Mouse (Mus musculus): Measurements from ENCODE around the gene Htra3. TPM values are rescaled to one million over a fixed set of nuclear protein-coding genes. Genes with fewer than 3 reads are reported as not detected.
A peak's percentile ranks its signal among the peaks of the same experiment; 100 is the strongest.

Gene Htra3
- polyA plus RNA-seq, 1 experiment from 2014 or later = 39.4 TPM

DNA sequence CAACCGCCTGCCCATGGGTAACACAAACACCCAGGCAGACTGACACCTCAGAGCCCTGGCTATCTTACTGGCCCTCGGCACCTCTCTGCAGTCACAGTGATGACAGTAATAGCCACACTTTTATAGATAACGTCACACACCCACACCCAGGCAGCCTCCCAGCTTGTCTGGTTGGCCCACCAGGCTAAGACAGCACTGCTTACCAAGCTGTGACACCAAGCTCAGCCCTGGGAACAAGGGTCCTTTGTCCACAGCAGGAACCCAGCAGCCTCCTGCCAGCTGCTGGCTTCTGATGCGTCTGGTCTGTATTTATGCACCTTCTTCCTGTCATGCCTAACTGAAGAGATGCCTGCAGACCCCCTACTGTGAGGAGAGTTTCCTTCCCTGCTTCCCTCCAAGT is 58.5 kb downstream of the Htra3 start:
- Histone ChIP-seq H3K4me2 (replicated peaks; ENCODE audit: low read depth) (no peak overlapping the region), H3K27ac (replicated peaks) (no peak overlapping the region), H3K27me3 (ENCODE audit: control insufficient read depth, insufficient read depth, low read length) (no peaks in the 10 kb centered on the region), H3K36me3 (ENCODE audit: control insufficient read depth, insufficient read depth, low read length) (no peaks in the 10 kb centered on the region), H3K9ac (ENCODE audit: low read length) (no peak overlapping the region), H3K4me3 (ENCODE audit: low read depth, low read length) (no peak overlapping the region), H3K9me3 (ENCODE audit: control insufficient read depth, low read length) (no peaks in the 10 kb centered on the region), H3K4me1 (replicated peaks; ENCODE audit: control insufficient read depth, insufficient read depth) (peaks cover 2% of the 10 kb centered on the region; the same call in 1 of the 2 replicates)
- 47% methylated on average over 4 of the region's 4 CpGs for WGBS
- no peak for TF ChIP-seq CTCF (IDR thresholded peaks at IDR 0.05; ENCODE audit: low read depth)
- no peak for TF ChIP-seq EP300 (optimal IDR thresholded peaks at IDR 0.05)
- ATAC-seq (ENCODE audit: low FRiP score, low TSS enrichment) (no peak), DNase-seq (ENCODE audit: low spot score) (no peak)

DNA sequence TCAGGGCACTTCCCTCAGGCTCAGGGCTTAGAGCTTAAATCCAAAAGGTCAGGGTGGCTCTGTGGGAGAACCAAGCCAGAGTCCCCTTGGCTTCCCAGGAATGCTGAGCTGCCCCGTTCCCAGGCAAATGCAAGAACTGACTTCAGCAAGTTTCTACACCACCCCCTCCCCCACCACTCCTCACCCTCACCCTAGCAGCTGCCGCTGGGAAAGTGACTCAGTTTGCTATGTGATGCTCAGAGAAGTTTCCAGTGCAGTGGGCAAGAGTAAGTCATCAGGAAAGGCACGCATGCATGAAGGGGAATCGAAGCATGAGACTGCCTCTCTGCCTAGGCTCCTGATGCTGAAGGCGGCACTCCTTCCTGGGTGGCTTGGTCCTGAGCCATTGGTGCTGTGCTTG is 62.6 kb downstream of the Htra3 start:
- WGBS = 44% methylated on average over 5 of the region's 5 CpGs
- Histone ChIP-seq H3K9ac (ENCODE audit: low read length) (no peak overlapping the region), H3K4me3 (ENCODE audit: low read depth, low read length) (no peak overlapping the region), H3K27ac (replicated peaks) (peak overlapping the region; percentile 24; the same call in 1 of the 2 replicates), H3K36me3 (ENCODE audit: control insufficient read depth, insufficient read depth, low read length) (no peaks in the 10 kb centered on the region; the same call in 1 of the 2 replicates), H3K4me1 (replicated peaks; ENCODE audit: control insufficient read depth, insufficient read depth) (no peaks in the 10 kb centered on the region), H3K9me3 (ENCODE audit: control insufficient read depth, low read length) (no peaks in the 10 kb centered on the region), H3K4me2 (replicated peaks; ENCODE audit: low read depth) (no peak overlapping the region), H3K27me3 (ENCODE audit: control insufficient read depth, insufficient read depth, low read length) (no peaks in the 10 kb centered on the region)
- no peak for TF ChIP-seq EP300 (optimal IDR thresholded peaks at IDR 0.05)
- no peak for TF ChIP-seq CTCF (IDR thresholded peaks at IDR 0.05; ENCODE audit: low read depth)
- DNase-seq (ENCODE audit: low spot score) (no peak), ATAC-seq (ENCODE audit: low FRiP score, low TSS enrichment) (no peak)

DNA sequence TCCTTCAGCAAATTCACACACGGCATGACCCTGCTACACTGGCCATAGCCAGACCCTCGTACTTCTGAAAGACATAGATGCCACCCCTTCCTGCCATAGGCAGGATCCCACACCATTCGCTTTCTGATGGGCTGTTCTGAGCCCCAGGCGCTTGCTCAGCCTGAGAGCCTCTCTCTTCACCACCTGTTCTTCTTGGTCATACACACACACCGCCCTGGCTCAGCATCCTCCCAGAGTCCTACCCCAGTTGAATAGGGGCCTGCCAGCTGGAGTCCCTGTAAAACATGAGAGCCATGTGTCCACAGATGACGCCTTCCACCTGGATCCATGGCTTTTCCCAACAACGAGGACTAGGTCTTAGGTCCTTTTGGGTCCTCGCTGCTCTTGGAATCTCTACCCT is 66.9 kb downstream of the Htra3 start:
- 82% methylated on average over 8 of the region's 8 CpGs for WGBS
- peaks cover 4% of the 10 kb centered on the region for H3K36me3 ChIP-seq (ENCODE audit: control insufficient read depth, insufficient read depth, low read length)

DNA sequence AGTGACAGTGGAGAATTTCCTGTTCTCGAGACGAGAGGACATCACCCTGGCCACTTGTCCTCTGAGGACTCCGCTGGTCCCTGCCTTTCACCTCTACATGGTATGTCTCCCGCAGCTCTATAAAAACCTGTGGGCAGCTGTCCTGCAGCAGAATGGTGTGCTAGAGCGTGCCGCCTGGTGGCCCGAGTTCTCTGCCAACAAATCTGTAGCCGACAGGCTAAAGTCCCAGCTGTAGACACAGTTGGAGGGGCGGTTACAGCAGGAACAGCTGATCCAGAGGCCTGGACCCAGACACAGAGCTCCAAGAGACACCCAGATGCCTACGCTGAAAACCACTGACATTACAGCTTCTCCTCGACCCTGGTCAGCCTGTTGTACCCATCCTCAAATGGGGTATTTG is 67.7 kb downstream of the Htra3 start:
- DNase-seq (ENCODE audit: low spot score) (no peak), ATAC-seq (ENCODE audit: low FRiP score, low TSS enrichment) (no peak)
- Histone ChIP-seq H3K4me1 (replicated peaks; ENCODE audit: control insufficient read depth, insufficient read depth) (peaks cover 4% of the 10 kb centered on the region; the same call in 1 of the 2 replicates), H3K4me2 (replicated peaks; ENCODE audit: low read depth) (no peak overlapping the region), H3K36me3 (ENCODE audit: control insufficient read depth, insufficient read depth, low read length) (peaks cover 4% of the 10 kb centered on the region), H3K27me3 (ENCODE audit: control insufficient read depth, insufficient read depth, low read length) (no peaks in the 10 kb centered on the region), H3K4me3 (ENCODE audit: low read depth, low read length) (no peak overlapping the region), H3K27ac (replicated peaks) (no peak overlapping the region), H3K9me3 (ENCODE audit: control insufficient read depth, low read length) (no peaks in the 10 kb centered on the region), H3K9ac (ENCODE audit: low read length) (no peak overlapping the region)
- 81% methylated on average over 11 of the region's 11 CpGs for WGBS
- TF ChIP-seq CTCF (IDR thresholded peaks at IDR 0.05; ENCODE audit: low read depth) (no peak), EP300 (optimal IDR thresholded peaks at IDR 0.05) (no peak)

More for the DNA sequence above, 66.9 kb downstream of the Htra3 start:
- peaks cover 4% of the 10 kb centered on the region; the same call in 1 of the 2 replicates for H3K4me1 ChIP-seq (replicated peaks; ENCODE audit: control insufficient read depth, insufficient read depth)
- no peak overlapping the region for H3K27ac ChIP-seq (replicated peaks)
- H3K9ac ChIP-seq (ENCODE audit: low read length) = no peak overlapping the region
- H3K27me3 ChIP-seq (ENCODE audit: control insufficient read depth, insufficient read depth, low read length) = no peaks in the 10 kb centered on the region
- H3K9me3 ChIP-seq (ENCODE audit: control insufficient read depth, low read length) = no peaks in the 10 kb centered on the region
- no peak for DNase-seq (ENCODE audit: low spot score)
- no peak for ATAC-seq (ENCODE audit: low FRiP score, low TSS enrichment)
- TF ChIP-seq EP300 (optimal IDR thresholded peaks at IDR 0.05) (no peak), CTCF (IDR thresholded peaks at IDR 0.05; ENCODE audit: low read depth) (no peak)
- H3K4me2 ChIP-seq (replicated peaks; ENCODE audit: low read depth) = no peak overlapping the region
- H3K4me3 ChIP-seq (ENCODE audit: low read depth, low read length) = no peak overlapping the region

DNA sequence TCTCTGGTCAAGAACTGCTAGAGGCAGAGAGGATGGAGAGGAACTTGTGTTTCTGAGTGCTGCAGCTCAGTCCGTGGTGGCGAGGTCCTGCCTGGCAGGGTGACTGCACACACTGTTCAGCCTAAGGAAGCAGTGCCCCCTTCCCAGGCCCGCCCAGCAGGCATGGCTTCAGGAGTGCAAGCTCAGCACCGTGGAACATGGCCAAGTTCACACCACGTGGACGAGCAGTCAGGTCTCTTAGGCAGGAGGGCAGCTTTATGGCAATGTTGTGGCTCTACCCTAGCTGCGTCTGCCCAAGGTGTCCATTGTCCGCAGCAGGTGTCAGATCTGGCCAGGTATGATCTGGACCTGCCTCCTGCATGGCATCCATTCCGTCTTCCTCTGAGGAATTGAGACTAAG is 68.4 kb downstream of the Htra3 start:
- TF ChIP-seq CTCF (IDR thresholded peaks at IDR 0.05; ENCODE audit: low read depth) (no peak), EP300 (optimal IDR thresholded peaks at IDR 0.05) (no peak)
- Histone ChIP-seq H3K9ac (ENCODE audit: low read length) (no peak overlapping the region), H3K36me3 (ENCODE audit: control insufficient read depth, insufficient read depth, low read length) (peaks cover 4% of the 10 kb centered on the region), H3K27me3 (ENCODE audit: control insufficient read depth, insufficient read depth, low read length) (no peaks in the 10 kb centered on the region), H3K9me3 (ENCODE audit: control insufficient read depth, low read length) (no peaks in the 10 kb centered on the region), H3K4me2 (replicated peaks; ENCODE audit: low read depth) (no peak overlapping the region), H3K4me1 (replicated peaks; ENCODE audit: control insufficient read depth, insufficient read depth) (peaks cover 4% of the 10 kb centered on the region; the same call in 1 of the 2 replicates), H3K4me3 (ENCODE audit: low read depth, low read length) (no peak overlapping the region), H3K27ac (replicated peaks) (no peak overlapping the region)
- 76% methylated on average over 9 of the region's 9 CpGs for WGBS
- ATAC-seq (ENCODE audit: low FRiP score, low TSS enrichment) = no peak
- no peak for DNase-seq (ENCODE audit: low spot score)

DNA sequence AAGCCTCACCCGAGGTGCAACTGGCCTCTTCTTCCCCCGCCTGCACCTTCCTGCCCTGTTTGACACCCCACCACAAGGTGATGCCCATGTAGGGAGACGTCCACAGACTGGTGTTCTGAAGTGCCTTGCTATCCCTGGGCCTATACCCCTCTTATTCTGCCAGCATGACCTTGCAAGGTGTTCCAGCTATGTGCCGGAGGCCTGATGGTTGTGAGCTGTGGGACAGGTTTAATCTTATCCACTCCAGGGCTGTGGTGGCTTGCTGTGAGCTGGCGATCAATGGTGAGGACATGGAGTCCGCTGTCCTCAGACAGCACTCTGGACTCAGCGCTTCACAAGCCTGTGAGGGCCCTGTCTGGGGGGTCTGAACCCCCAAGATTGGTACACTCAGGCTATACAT is 69.2 kb downstream of the Htra3 start:
- Histone ChIP-seq H3K4me2 (replicated peaks; ENCODE audit: low read depth) (no peak overlapping the region), H3K9me3 (ENCODE audit: control insufficient read depth, low read length) (no peaks in the 10 kb centered on the region), H3K4me1 (replicated peaks; ENCODE audit: control insufficient read depth, insufficient read depth) (peaks cover 4% of the 10 kb centered on the region; the same call in 1 of the 2 replicates), H3K4me3 (ENCODE audit: low read depth, low read length) (no peak overlapping the region), H3K27ac (replicated peaks) (no peak overlapping the region), H3K9ac (ENCODE audit: low read length) (no peak overlapping the region), H3K27me3 (ENCODE audit: control insufficient read depth, insufficient read depth, low read length) (no peaks in the 10 kb centered on the region), H3K36me3 (ENCODE audit: control insufficient read depth, insufficient read depth, low read length) (peaks cover 4% of the 10 kb centered on the region)
- DNase-seq (ENCODE audit: low spot score) (no peak), ATAC-seq (ENCODE audit: low FRiP score, low TSS enrichment) (no peak)
- TF ChIP-seq EP300 (optimal IDR thresholded peaks at IDR 0.05) = no peak
- TF ChIP-seq CTCF (IDR thresholded peaks at IDR 0.05; ENCODE audit: low read depth) = no peak
- WGBS = 93% methylated on average over 7 of the region's 7 CpGs
